Mouse (Mus musculus) myocyte (in vitro differentiated cells): Measurements from ENCODE around the gene Ank.

Experiments
- CEBPB ChIP-seq: IDR thresholded peaks from 2 replicates; pipeline ENCODE4 v1.6.1; 2011; ENCODE audit warnings: mild to moderate bottlenecking, moderate library complexity; ENCODE audit not compliant: poor library complexity, insufficient read depth, severe bottlenecking
- E2F4 ChIP-seq: IDR thresholded peaks from one replicate; pipeline ENCODE4 v1.6.1; 2011; ENCODE audit warnings: mild to moderate bottlenecking, control low read depth, moderate library complexity; ENCODE audit not compliant: insufficient read depth
- MAX ChIP-seq: IDR thresholded peaks from one replicate; pipeline ENCODE4 v1.6.1; 2011; ENCODE audit warnings: low read depth, mild to moderate bottlenecking, control low read depth
- MYOD1 ChIP-seq, 3 experiments: IDR thresholded peaks; one replicate each; pipeline ENCODE4 v1.6.1; 2011; ENCODE audit warnings: control low read depth in 2 of 3, low read depth in 2 of 3, mild to moderate bottlenecking in 2 of 3, moderate library complexity in 1 of 3; ENCODE audit not compliant: insufficient read length in 2 of 3, control insufficient read depth in 1 of 3
- MYOG ChIP-seq, 3 experiments: IDR thresholded peaks; one replicate each; pipeline ENCODE4 v1.6.1; 2011; ENCODE audit warnings: control low read depth in 2 of 3, low read depth in 2 of 3, mild to moderate bottlenecking in 2 of 3; ENCODE audit not compliant: insufficient read length in 2 of 3, control insufficient read depth in 1 of 3, insufficient read depth in 1 of 3
- POLR2A ChIP-seq: IDR thresholded peaks from one replicate; pipeline ENCODE4 v1.6.1; 2011; ENCODE audit warnings: low read depth, mild to moderate bottlenecking, control low read depth, moderate library complexity; ENCODE audit not compliant: insufficient read length
- POLR2AphosphoS2 ChIP-seq: IDR thresholded peaks from one replicate; pipeline ENCODE4 v1.6.1; 2011; ENCODE audit warnings: low read depth, control low read depth; ENCODE audit not compliant: insufficient read length
- SRF ChIP-seq: IDR thresholded peaks from one replicate; pipeline ENCODE4 v1.6.1; 2011; ENCODE audit warnings: low read depth; ENCODE audit not compliant: control insufficient read depth, insufficient read length
- TCF12 ChIP-seq: IDR thresholded peaks from one replicate; pipeline ENCODE4 v1.6.1; 2011; ENCODE audit warnings: mild to moderate bottlenecking, control low read depth; ENCODE audit not compliant: poor library complexity, insufficient read depth, severe bottlenecking
- TCF3 ChIP-seq: IDR thresholded peaks from one replicate; pipeline ENCODE4 v1.6.1; 2011; ENCODE audit warnings: low read depth, control low read depth; ENCODE audit not compliant: insufficient read length
- USF1 ChIP-seq: IDR thresholded peaks from one replicate; pipeline ENCODE4 v1.6.1; 2011; ENCODE audit warnings: low read depth, mild to moderate bottlenecking, control low read depth, moderate library complexity

- TF ChIP-seq POLR2A (no peak), SRF (no peak), E2F4 (no peak), TCF3 (no peak), MYOG (IDR thresholded peaks at IDR 0.05; ENCODE audit: control insufficient read depth in 1 of 3, insufficient read depth in 1 of 3, insufficient read length in 2 of 3, low read depth in 2 of 3) (no peak), CEBPB (no peak), USF1 (no peak), TCF12 (no peak), MYOD1 (IDR thresholded peaks at IDR 0.05; ENCODE audit: control insufficient read depth in 1 of 3, insufficient read length in 2 of 3, low read depth in 2 of 3) (peak in 1 of 3 experiments; percentile 2), POLR2AphosphoS2 (no peak), MAX (no peak)
Measured at GRCm38 (mm10) chr15:27506127-27506886, 39.8 kb downstream of the Ank start.
